ENCODE assay signal across 1 mouse cellular context in the genomic region with DNA sequence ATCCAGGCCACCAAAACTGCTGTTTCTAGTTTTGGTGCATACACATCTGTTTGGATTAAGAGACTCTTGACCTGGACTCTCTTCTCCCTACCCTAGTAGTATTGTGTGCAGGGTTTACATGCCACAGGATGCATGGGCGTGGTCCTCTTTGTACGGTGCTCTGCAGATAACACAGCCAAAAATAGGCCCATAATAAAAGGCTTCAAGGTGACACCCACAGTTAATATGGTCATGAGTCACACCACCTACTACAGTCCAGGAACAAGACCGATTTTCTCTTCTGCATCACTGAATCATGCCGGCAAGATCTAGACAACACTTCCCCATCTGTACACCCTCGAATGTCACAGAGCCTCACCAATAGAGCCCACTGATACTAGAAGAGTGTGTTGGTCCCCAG.
TF ChIP-seq lines count a peak whose summit lies in the region.

No protein-coding gene starts in this region.

TF ChIP-seq in CH12.LX, 34 proteins besides CTCF, POLR2A, EP300 and RAD21:
- TF ChIP-seq CHD2 (IDR thresholded peaks at IDR 0.05; ENCODE audit: low read length) = no peak
- no peak for TF ChIP-seq JUND (conservative IDR thresholded peaks at IDR 0.05; ENCODE audit: low read depth, low read length)
- TF ChIP-seq CHD1 (IDR thresholded peaks at IDR 0.05; ENCODE audit: low read depth, low read length) = no peak
- TF ChIP-seq UBTF (IDR thresholded peaks at IDR 0.05; ENCODE audit: low read depth, low read length) = no peak
- TF ChIP-seq MEF2A (IDR thresholded peaks at IDR 0.05; ENCODE audit: borderline replicate concordance, low read depth, low read length) = no peak
- TF ChIP-seq PAX5 (IDR thresholded peaks at IDR 0.05; ENCODE audit: low read length) = no peak
- TF ChIP-seq MAX (IDR thresholded peaks at IDR 0.05; ENCODE audit: low read length) = no peak
- TF ChIP-seq ZC3H11A (IDR thresholded peaks at IDR 0.05; ENCODE audit: low read depth, low read length) = no peak
- TF ChIP-seq IRF4 (IDR thresholded peaks at IDR 0.05; ENCODE audit: low read depth, low read length) = no peak
- no peak for TF ChIP-seq TCF12 (IDR thresholded peaks at IDR 0.05; ENCODE audit: low read depth, low read length)
- no peak for TF ChIP-seq ETS1 (conservative IDR thresholded peaks at IDR 0.05; ENCODE audit: low read depth, low read length)
- TF ChIP-seq MAZ (IDR thresholded peaks at IDR 0.05; ENCODE audit: low read depth, low read length) = no peak
